Mouse (Mus musculus): ENCODE measurements around the gene Pbld1. TPM values are rescaled to one million over a fixed set of nuclear protein-coding genes. Genes with fewer than 3 reads are reported as not detected.
A peak's percentile ranks its signal among the peaks of the same experiment; 100 is the strongest.
"Not testable (repeated sequence)": the region's sequence is repeated elsewhere in the genome, so short reads cannot be mapped to it uniquely, and the experiment has no call there.

Gene Pbld1
- polyA plus RNA-seq, 1 experiment from 2014 or later: 0.58 TPM

- no peak overlapping the region for H3K4me2 ChIP-seq (ENCODE audit: low read depth, low read length)
- no peaks in the 10 kb centered on the region for H3K4me1 ChIP-seq (ENCODE audit: control insufficient read depth, insufficient read depth, low read length)
- H3K27ac ChIP-seq (replicated peaks; ENCODE audit: low read depth, low read length): no peak overlapping the region
- H3K9me3 ChIP-seq (ENCODE audit: control insufficient read depth, low read length): no peaks in the 10 kb centered on the region
- H3K36me3 ChIP-seq (ENCODE audit: control insufficient read depth, insufficient read depth, low read length): no peaks in the 10 kb centered on the region
- no peak overlapping the region for H3K9ac ChIP-seq (ENCODE audit: low read depth, low read length)
- DNase-seq (ENCODE audit: low spot score): no peak
- ATAC-seq (ENCODE audit: low read depth): no peak
- no peak overlapping the region for H3K4me3 ChIP-seq (ENCODE audit: low read depth, low read length)
- 50% methylated on average over 6 of the region's 6 CpGs for WGBS
- no peaks in the 10 kb centered on the region for H3K27me3 ChIP-seq (replicated peaks; ENCODE audit: control insufficient read depth, insufficient read depth, low read length)
Observed at GRCm38 (mm10) chr10:63053007-63053406, 7.0 kb upstream of the Pbld1 start.

DNA sequence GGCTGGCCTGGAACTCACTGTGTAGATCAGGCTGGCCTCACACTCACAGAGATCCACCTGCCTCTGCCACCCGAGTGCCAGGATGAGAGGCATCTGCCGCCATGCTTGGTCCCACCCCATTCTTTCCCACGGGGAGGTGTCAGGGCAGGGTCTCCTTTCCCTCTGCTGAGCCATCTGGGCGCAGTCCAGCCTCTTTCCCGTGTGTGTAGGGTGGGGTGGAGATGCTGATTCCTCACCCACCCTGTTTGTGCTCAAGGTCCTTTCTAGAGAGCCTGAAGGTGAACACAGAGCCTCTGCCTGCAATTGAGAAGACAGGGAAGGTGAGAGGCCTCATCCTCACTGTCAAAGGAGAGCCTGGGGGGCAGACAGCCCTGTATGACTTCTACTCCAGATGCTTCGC is 5.9 kb upstream of the Pbld1 start:
- 89% methylated on average over 6 of the region's 6 CpGs for WGBS
- not testable (repeated sequence) for H3K27ac ChIP-seq (replicated peaks; ENCODE audit: low read depth, low read length); H3K4me2 ChIP-seq (ENCODE audit: low read depth, low read length); H3K9me3 ChIP-seq (ENCODE audit: control insufficient read depth, low read length); H3K9ac ChIP-seq (ENCODE audit: low read depth, low read length); H3K27me3 ChIP-seq (replicated peaks; ENCODE audit: control insufficient read depth, insufficient read depth, low read length); H3K4me3 ChIP-seq (ENCODE audit: low read depth, low read length); ATAC-seq (ENCODE audit: low read depth); H3K4me1 ChIP-seq (ENCODE audit: control insufficient read depth, insufficient read depth, low read length); DNase-seq (ENCODE audit: low spot score); H3K36me3 ChIP-seq (ENCODE audit: control insufficient read depth, insufficient read depth, low read length)

GRCm38 (mm10) chr10:63054586-63054985 is 5.4 kb upstream of the Pbld1 start:
- H3K27ac ChIP-seq (replicated peaks; ENCODE audit: low read depth, low read length): no peak overlapping the region
- no peaks in the 10 kb centered on the region for H3K36me3 ChIP-seq (ENCODE audit: control insufficient read depth, insufficient read depth, low read length)
- no peak for DNase-seq (ENCODE audit: low spot score)
- H3K4me2 ChIP-seq (ENCODE audit: low read depth, low read length): no peak overlapping the region
- ATAC-seq (ENCODE audit: low read depth): no peak
- H3K9me3 ChIP-seq (ENCODE audit: control insufficient read depth, low read length): no peaks in the 10 kb centered on the region
- no peaks in the 10 kb centered on the region for H3K27me3 ChIP-seq (replicated peaks; ENCODE audit: control insufficient read depth, insufficient read depth, low read length)
- no peaks in the 10 kb centered on the region for H3K4me1 ChIP-seq (ENCODE audit: control insufficient read depth, insufficient read depth, low read length)
- WGBS: 71% methylated on average over 2 of the region's 2 CpGs
- no peak overlapping the region for H3K9ac ChIP-seq (ENCODE audit: low read depth, low read length)
- H3K4me3 ChIP-seq (ENCODE audit: low read depth, low read length): no peak overlapping the region

GRCm38 (mm10) chr10:63056966-63057750 is 2.8 kb upstream of the Pbld1 start:
- no peak overlapping the region for H3K27ac ChIP-seq (replicated peaks; ENCODE audit: low read depth, low read length)
- WGBS: 41% methylated on average over 24 of the region's 24 CpGs
- no peaks in the 10 kb centered on the region for H3K36me3 ChIP-seq (ENCODE audit: control insufficient read depth, insufficient read depth, low read length)
- no peak overlapping the region for H3K9ac ChIP-seq (ENCODE audit: low read depth, low read length)
- DNase-seq (ENCODE audit: low spot score): peak; percentile 13
- H3K4me2 ChIP-seq (ENCODE audit: low read depth, low read length): no peak overlapping the region
- no peaks in the 10 kb centered on the region for H3K4me1 ChIP-seq (ENCODE audit: control insufficient read depth, insufficient read depth, low read length)
- no peaks in the 10 kb centered on the region for H3K9me3 ChIP-seq (ENCODE audit: control insufficient read depth, low read length)
- H3K27me3 ChIP-seq (replicated peaks; ENCODE audit: control insufficient read depth, insufficient read depth, low read length): no peaks in the 10 kb centered on the region
- ATAC-seq (ENCODE audit: low read depth): no peak
- H3K4me3 ChIP-seq (ENCODE audit: low read depth, low read length): no peak overlapping the region

DNA sequence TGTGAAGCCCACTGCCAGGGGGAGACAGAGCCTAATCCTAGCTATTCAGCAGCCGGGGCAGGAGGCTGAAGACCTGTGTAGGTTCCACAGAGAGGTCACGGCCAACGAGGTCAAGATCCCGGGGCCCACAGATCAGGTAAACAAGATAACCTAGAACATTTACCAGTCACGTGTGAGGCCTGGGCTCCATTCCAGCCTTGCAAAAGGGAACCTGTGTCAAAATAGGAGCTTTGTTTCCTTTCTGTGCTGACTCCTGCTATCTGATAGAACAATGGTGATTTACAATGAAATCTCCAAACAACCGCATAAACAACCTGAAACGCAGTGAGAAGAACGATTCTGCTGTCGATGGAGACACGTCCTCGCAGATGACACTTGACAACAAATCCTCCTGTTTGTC is 444 bp downstream of the Pbld1 start:
- H3K4me2 ChIP-seq (ENCODE audit: low read depth, low read length): no peak overlapping the region
- no peak overlapping the region for H3K4me3 ChIP-seq (ENCODE audit: low read depth, low read length)
- no peak overlapping the region for H3K27ac ChIP-seq (replicated peaks; ENCODE audit: low read depth, low read length)
- DNase-seq (ENCODE audit: low spot score): no peak
- no peaks in the 10 kb centered on the region for H3K36me3 ChIP-seq (ENCODE audit: control insufficient read depth, insufficient read depth, low read length)
- WGBS: 72% methylated on average over 11 of the region's 11 CpGs
- no peaks in the 10 kb centered on the region for H3K9me3 ChIP-seq (ENCODE audit: control insufficient read depth, low read length)
- no peaks in the 10 kb centered on the region for H3K4me1 ChIP-seq (ENCODE audit: control insufficient read depth, insufficient read depth, low read length)
- H3K9ac ChIP-seq (ENCODE audit: low read depth, low read length): no peak overlapping the region
- no peak for ATAC-seq (ENCODE audit: low read depth)
- H3K27me3 ChIP-seq (replicated peaks; ENCODE audit: control insufficient read depth, insufficient read depth, low read length): no peaks in the 10 kb centered on the region

DNA sequence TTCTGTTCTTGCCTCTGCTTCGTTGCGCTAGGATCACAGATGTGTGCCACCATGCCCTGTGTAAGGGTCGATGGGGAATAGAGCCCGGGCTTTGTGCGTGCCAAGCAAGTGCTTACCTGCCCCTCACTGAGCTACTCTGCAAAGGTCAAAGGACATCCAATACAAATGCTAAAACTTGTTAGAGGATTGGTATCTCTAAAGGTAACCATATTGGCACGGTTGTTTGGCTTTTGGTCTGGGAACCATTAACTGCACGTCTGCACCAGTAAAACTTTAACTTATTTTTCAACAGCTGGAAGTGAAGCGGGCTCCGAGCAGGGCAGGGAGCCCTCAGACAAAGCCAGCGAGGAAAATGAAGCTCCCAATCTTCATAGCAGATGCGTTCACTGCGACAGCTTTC is 1.3 kb downstream of the Pbld1 start:
- no peak for ATAC-seq (ENCODE audit: low read depth)
- Histone ChIP-seq H3K27me3 (replicated peaks; ENCODE audit: control insufficient read depth, insufficient read depth, low read length) (no peaks in the 10 kb centered on the region), H3K4me2 (ENCODE audit: low read depth, low read length) (no peak overlapping the region), H3K4me3 (ENCODE audit: low read depth, low read length) (no peak overlapping the region), H3K27ac (replicated peaks; ENCODE audit: low read depth, low read length) (no peak overlapping the region), H3K36me3 (ENCODE audit: control insufficient read depth, insufficient read depth, low read length) (no peaks in the 10 kb centered on the region), H3K9ac (ENCODE audit: low read depth, low read length) (no peak overlapping the region), H3K4me1 (ENCODE audit: control insufficient read depth, insufficient read depth, low read length) (no peaks in the 10 kb centered on the region), H3K9me3 (ENCODE audit: control insufficient read depth, low read length) (no peaks in the 10 kb centered on the region)
- DNase-seq (ENCODE audit: low spot score): no peak
- WGBS: 64% methylated on average over 11 of the region's 12 CpGs

GRCm38 (mm10) chr10:63062696-63063095 is 2.7 kb downstream of the Pbld1 start:
- DNase-seq (ENCODE audit: low spot score) (no peak), ATAC-seq (ENCODE audit: low read depth) (no peak)
- WGBS: 85% methylated on average over 5 of the region's 5 CpGs
- Histone ChIP-seq H3K4me2 (ENCODE audit: low read depth, low read length) (no peak overlapping the region), H3K9ac (ENCODE audit: low read depth, low read length) (no peak overlapping the region), H3K4me1 (ENCODE audit: control insufficient read depth, insufficient read depth, low read length) (no peaks in the 10 kb centered on the region), H3K36me3 (ENCODE audit: control insufficient read depth, insufficient read depth, low read length) (no peaks in the 10 kb centered on the region), H3K27ac (replicated peaks; ENCODE audit: low read depth, low read length) (no peak overlapping the region), H3K27me3 (replicated peaks; ENCODE audit: control insufficient read depth, insufficient read depth, low read length) (no peaks in the 10 kb centered on the region), H3K4me3 (ENCODE audit: low read depth, low read length) (no peak overlapping the region), H3K9me3 (ENCODE audit: control insufficient read depth, low read length) (no peaks in the 10 kb centered on the region)

DNA sequence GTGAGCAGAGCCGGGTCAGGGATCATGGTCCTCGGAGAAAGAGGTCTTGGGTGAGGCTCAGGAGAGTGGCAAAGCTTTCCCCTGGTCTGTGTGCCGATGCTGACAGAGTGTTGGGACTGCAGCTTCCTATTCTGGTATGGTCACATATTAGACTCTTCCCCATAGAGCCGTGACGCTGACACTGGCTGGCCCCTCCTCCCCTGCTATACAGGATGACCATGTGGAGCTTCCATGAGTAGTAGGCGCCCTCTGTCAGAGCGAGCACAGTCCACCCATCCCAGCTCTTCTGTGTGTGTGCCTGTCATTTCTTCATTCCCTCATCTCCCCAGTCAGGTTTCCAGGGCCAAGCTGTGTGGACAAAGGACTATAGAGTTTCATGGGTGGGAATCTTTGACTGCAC is 3.4 kb downstream of the Pbld1 start:
- Histone ChIP-seq H3K9ac (ENCODE audit: low read depth, low read length) (no peak overlapping the region), H3K4me3 (ENCODE audit: low read depth, low read length) (no peak overlapping the region), H3K27ac (replicated peaks; ENCODE audit: low read depth, low read length) (no peak overlapping the region), H3K9me3 (ENCODE audit: control insufficient read depth, low read length) (no peaks in the 10 kb centered on the region), H3K36me3 (ENCODE audit: control insufficient read depth, insufficient read depth, low read length) (no peaks in the 10 kb centered on the region), H3K27me3 (replicated peaks; ENCODE audit: control insufficient read depth, insufficient read depth, low read length) (no peaks in the 10 kb centered on the region), H3K4me2 (ENCODE audit: low read depth, low read length) (no peak overlapping the region), H3K4me1 (ENCODE audit: control insufficient read depth, insufficient read depth, low read length) (no peaks in the 10 kb centered on the region)
- ATAC-seq (ENCODE audit: low read depth) (peak; percentile 18; the same call in 1 of the 2 replicates), DNase-seq (ENCODE audit: low spot score) (no peak)
- WGBS: 66% methylated on average over 6 of the region's 7 CpGs

GRCm38 (mm10) chr10:63064516-63064915 is 4.6 kb downstream of the Pbld1 start:
- H3K9me3 ChIP-seq (ENCODE audit: control insufficient read depth, low read length): no peaks in the 10 kb centered on the region
- no peak for ATAC-seq (ENCODE audit: low read depth)
- no peak overlapping the region for H3K4me3 ChIP-seq (ENCODE audit: low read depth, low read length)
- H3K27ac ChIP-seq (replicated peaks; ENCODE audit: low read depth, low read length): no peak overlapping the region
- 75% methylated on average over 9 of the region's 9 CpGs for WGBS
- no peaks in the 10 kb centered on the region for H3K27me3 ChIP-seq (replicated peaks; ENCODE audit: control insufficient read depth, insufficient read depth, low read length)
- no peak overlapping the region for H3K9ac ChIP-seq (ENCODE audit: low read depth, low read length)
- no peak overlapping the region for H3K4me2 ChIP-seq (ENCODE audit: low read depth, low read length)
- no peaks in the 10 kb centered on the region for H3K36me3 ChIP-seq (ENCODE audit: control insufficient read depth, insufficient read depth, low read length)
- DNase-seq (ENCODE audit: low spot score): no peak
- H3K4me1 ChIP-seq (ENCODE audit: control insufficient read depth, insufficient read depth, low read length): no peaks in the 10 kb centered on the region

Data from embryonic facial prominence, embryonic 14.5 days (tissue).